ENCODE assay signal across 22 mouse cellular contexts in genomic region chr4:120845098-120845497, GRCm38 (mm10). TPM values are rescaled to one million over a fixed set of nuclear protein-coding genes. Genes with fewer than 3 reads are reported as not detected.
DNase-seq lines count a peak whose midpoint lies in the region; ATAC-seq lines count a peak whose summit lies in the region.
"Had no signal": no experiment of that assay in that cellular context is flagged by ENCODE, and none has a peak within 500 bp of the region (broad histone marks: within the 10 kb centered on the region; RNA-seq: fewer than 3 reads in every experiment).

No protein-coding gene starts in this region.

- H3K9me3 ChIP-seq in liver, embryonic 16.5 days (replicated peaks; ENCODE audit: control insufficient read depth, low read length): no peaks in the 10 kb centered on the region
- H3K9me3 ChIP-seq in forebrain, embryonic 12.5 days: no peaks in the 10 kb centered on the region
- H3K9me3 ChIP-seq: embryonic facial prominence, embryonic 10.5 days; heart, embryonic 12.5 days; midbrain, embryonic 10.5 days had no signal

- H3K4me3 ChIP-seq in liver, embryonic 16.5 days (ENCODE audit: low read depth, low read length): no peak overlapping the region
- no peak overlapping the region for H3K4me3 ChIP-seq in forebrain, embryonic 12.5 days (replicated peaks)
- H3K4me3 ChIP-seq: embryonic facial prominence, embryonic 10.5 days; heart, embryonic 12.5 days; midbrain, embryonic 10.5 days had no signal

- H3K4me2 ChIP-seq in liver, embryonic 16.5 days (ENCODE audit: low read depth, low read length): peak overlapping the region; percentile 53
- no peak overlapping the region for H3K4me2 ChIP-seq in forebrain, embryonic 12.5 days
- H3K4me2 ChIP-seq: heart, embryonic 12.5 days had no signal

- no peaks in the 10 kb centered on the region for H3K27me3 ChIP-seq in liver, embryonic 16.5 days (ENCODE audit: control insufficient read depth, insufficient read depth, low read depth, low read length)
- 0 out of 2 replicates have a peak, but pooled peaks cover 3% of the 10 kb centered on the region for H3K27me3 ChIP-seq in forebrain, embryonic 12.5 days

- peak; percentile 17 for DNase-seq in lung, postnatal 36 days
- no peak for DNase-seq in lung, postnatal 4 days
- DNase-seq in thymus, postnatal 25 days: no peak
- no peak for DNase-seq in left cerebral cortex, adult 11 months (ENCODE audit: low spot score)
- DNase-seq: adrenal gland, postnatal 25 days; B cell, adult 2 months; cerebellum, adult 18-20 months; cerebellum, postnatal 36 days; kidney, adult 18-20 months; left cerebral cortex, postnatal 4 days; lung, postnatal 10 days; thymus, adult 2 months had no signal

- H3K9ac ChIP-seq in liver, embryonic 16.5 days (ENCODE audit: low read depth, low read length): no peak overlapping the region
- no peak overlapping the region for H3K9ac ChIP-seq in forebrain, embryonic 12.5 days
- H3K9ac ChIP-seq: heart, embryonic 12.5 days had no signal

- ATAC-seq in hematopoietic stem cell, adult 5-6 weeks (replicated peaks in 1 of 2; ENCODE audit: insufficient read depth in 1 of 2, low FRiP score in 2 of 2, low TSS enrichment in 1 of 2, low read depth in 1 of 2, poor library complexity in 2 of 2, severe bottlenecking in 2 of 2): peak; percentile 46 to 72; a peak in 2 of 4 replicates
- ATAC-seq in liver, embryonic 16.5 days (ENCODE audit: low read depth): peak; percentile 51
- no peak for ATAC-seq in forebrain, embryonic 12.5 days (ENCODE audit: low FRiP score)
- ATAC-seq: forebrain, embryonic 16.5 days; hindbrain, postnatal 0 days; Patski had no signal

- H3K27ac ChIP-seq in liver, embryonic 16.5 days (ENCODE audit: low read length): peak overlapping the region; percentile 61; the same call in 1 of the 2 replicates
- no peak overlapping the region for H3K27ac ChIP-seq in forebrain, embryonic 12.5 days
- H3K27ac ChIP-seq: embryonic facial prominence, embryonic 10.5 days; hindbrain, postnatal 0 days; kidney, postnatal 0 days; midbrain, embryonic 10.5 days had no signal

- WGBS in liver, embryonic 16.5 days (ENCODE audit: insufficient replicate concordance): 23% methylated on average over 4 of the region's 4 CpGs
- WGBS in forebrain, embryonic 12.5 days: 80% methylated on average over 4 of the region's 4 CpGs

- H3K4me1 ChIP-seq in liver, embryonic 16.5 days (ENCODE audit: control insufficient read depth, low read depth, low read length): peaks cover 38% of the 10 kb centered on the region
- no peaks in the 10 kb centered on the region for H3K4me1 ChIP-seq in forebrain, embryonic 12.5 days
- H3K4me1 ChIP-seq: embryonic facial prominence, embryonic 10.5 days; midbrain, embryonic 10.5 days had no signal

- no peaks in the 10 kb centered on the region for H3K36me3 ChIP-seq in liver, embryonic 16.5 days (ENCODE audit: control insufficient read depth, insufficient read depth)
- H3K36me3 ChIP-seq in forebrain, embryonic 12.5 days (replicated peaks): no peaks in the 10 kb centered on the region
- H3K36me3 ChIP-seq: embryonic facial prominence, embryonic 10.5 days; heart, embryonic 12.5 days; midbrain, embryonic 10.5 days had no signal

RNA-seq across cellular contexts. Expression of gene Rims3, which starts 9.5 kb away (rescaled TPM):
- 0.30 and 1.2 TPM in 2 replicates for total RNA-seq in hematopoietic stem cell, adult 5-6 weeks (2017)
- 0.21 and 0.25 TPM in 2 replicates for polyA plus RNA-seq in liver, embryonic 16.5 days (2015; fragmentation: Nextera tagmentation; extraction: Ambion mirVana)
- polyA plus RNA-seq in forebrain, embryonic 12.5 days (2016; fragmentation: Nextera tagmentation; extraction: Ambion mirVana): 6.2 and 7.3 TPM in 2 replicates
- polyA plus RNA-seq: Patski had no signal

RNA-seq across cellular contexts. Expression of gene Nfyc, which starts 13.7 kb away (rescaled TPM):
- total RNA-seq in hematopoietic stem cell, adult 5-6 weeks (2017): 49.2 and 64.7 TPM in 2 replicates
- polyA plus RNA-seq in liver, embryonic 16.5 days (2015; fragmentation: Nextera tagmentation; extraction: Ambion mirVana): 44.6 and 47.4 TPM in 2 replicates
- polyA plus RNA-seq in forebrain, embryonic 12.5 days (2016; fragmentation: Nextera tagmentation; extraction: Ambion mirVana): 110 and 117 TPM in 2 replicates
